Mouse (Mus musculus): Measurements from ENCODE around the gene Adamts17. TPM values are rescaled to one million over a fixed set of nuclear protein-coding genes. Genes with fewer than 3 reads are reported as not detected.
A peak's percentile ranks its signal among the peaks of the same experiment; 100 is the strongest.

Adamts17 gene
- polyA plus RNA-seq, 1 experiment from 2014 or later = 11.6 TPM

- Histone ChIP-seq H3K4me1 (ENCODE audit: insufficient read depth) (peaks cover 24% of the 10 kb centered on the region; the same call in 1 of the 2 replicates), H3K9ac (no peak overlapping the region), H3K36me3 (ENCODE audit: insufficient read depth) (no peaks in the 10 kb centered on the region), H3K4me2 (no peak overlapping the region), H3K4me3 (ENCODE audit: low read depth, low read length) (no peak overlapping the region), H3K27ac (ENCODE audit: low read depth) (peak overlapping the region; percentile 89), H3K27me3 (ENCODE audit: insufficient read depth, low read length) (no peaks in the 10 kb centered on the region), H3K9me3 (ENCODE audit: low read depth, low read length) (no peaks in the 10 kb centered on the region)
- peak; percentile 80 for DNase-seq
- no peak for TF ChIP-seq CTCF (IDR thresholded peaks at IDR 0.05; ENCODE audit: low read depth)
- ATAC-seq (ENCODE audit: insufficient read depth) = peak; percentile 81
- WGBS = 44% methylated on average over 2 of the region's 2 CpGs
These were observed 116.4 kb downstream of the Adamts17 start for GRCm38 (mm10) chr7:66955978-66956377.

GRCm38 (mm10) chr7:66957764-66958163 lies 118.2 kb downstream of the Adamts17 start:
- Histone ChIP-seq H3K27me3 (ENCODE audit: insufficient read depth, low read length) (no peaks in the 10 kb centered on the region), H3K9me3 (ENCODE audit: low read depth, low read length) (no peaks in the 10 kb centered on the region), H3K4me2 (no peak overlapping the region), H3K36me3 (ENCODE audit: insufficient read depth) (no peaks in the 10 kb centered on the region), H3K4me3 (ENCODE audit: low read depth, low read length) (no peak overlapping the region), H3K27ac (ENCODE audit: low read depth) (no peak overlapping the region), H3K9ac (no peak overlapping the region), H3K4me1 (ENCODE audit: insufficient read depth) (peaks cover 24% of the 10 kb centered on the region; the same call in 1 of the 2 replicates)
- DNase-seq (no peak), ATAC-seq (ENCODE audit: insufficient read depth) (no peak)
- no peak for TF ChIP-seq CTCF (IDR thresholded peaks at IDR 0.05; ENCODE audit: low read depth)
- WGBS = 84% methylated on average over 7 of the region's 7 CpGs

- peaks cover 18% of the 10 kb centered on the region; the same call in 1 of the 2 replicates for H3K4me1 ChIP-seq (ENCODE audit: insufficient read depth)
- no peaks in the 10 kb centered on the region for H3K36me3 ChIP-seq (ENCODE audit: insufficient read depth)
- no peak overlapping the region for H3K4me3 ChIP-seq (ENCODE audit: low read depth, low read length)
- no peak overlapping the region; the same call in 1 of the 2 replicates for H3K9ac ChIP-seq
- WGBS = 53% methylated on average over 8 of the region's 8 CpGs
- H3K4me2 ChIP-seq = no peak overlapping the region
- H3K27ac ChIP-seq (ENCODE audit: low read depth) = no peak overlapping the region
- TF ChIP-seq CTCF (IDR thresholded peaks at IDR 0.05; ENCODE audit: low read depth) = no peak
- ATAC-seq (ENCODE audit: insufficient read depth) (no peak), DNase-seq (no peak)
- no peaks in the 10 kb centered on the region for H3K27me3 ChIP-seq (ENCODE audit: insufficient read depth, low read length)
- no peaks in the 10 kb centered on the region for H3K9me3 ChIP-seq (ENCODE audit: low read depth, low read length)
These were observed 120.9 kb downstream of the Adamts17 start for GRCm38 (mm10) chr7:66960246-66961033.

GRCm38 (mm10) chr7:66962736-66963135 lies 123.2 kb downstream of the Adamts17 start:
- WGBS = 81% methylated on average over 10 of the region's 10 CpGs
- H3K4me2 ChIP-seq = no peak overlapping the region
- H3K4me3 ChIP-seq (ENCODE audit: low read depth, low read length) = no peak overlapping the region
- H3K36me3 ChIP-seq (ENCODE audit: insufficient read depth) = no peaks in the 10 kb centered on the region
- no peak overlapping the region for H3K9ac ChIP-seq
- H3K27ac ChIP-seq (ENCODE audit: low read depth) = no peak overlapping the region
- DNase-seq (no peak), ATAC-seq (ENCODE audit: insufficient read depth) (no peak)
- H3K27me3 ChIP-seq (ENCODE audit: insufficient read depth, low read length) = no peaks in the 10 kb centered on the region
- no peaks in the 10 kb centered on the region for H3K9me3 ChIP-seq (ENCODE audit: low read depth, low read length)
- no peak for TF ChIP-seq CTCF (IDR thresholded peaks at IDR 0.05; ENCODE audit: low read depth)
- H3K4me1 ChIP-seq (ENCODE audit: insufficient read depth) = peaks cover 21% of the 10 kb centered on the region

- Histone ChIP-seq H3K9me3 (ENCODE audit: low read depth, low read length) (no peaks in the 10 kb centered on the region), H3K4me3 (ENCODE audit: low read depth, low read length) (no peak overlapping the region), H3K36me3 (ENCODE audit: insufficient read depth) (no peaks in the 10 kb centered on the region), H3K27me3 (ENCODE audit: insufficient read depth, low read length) (no peaks in the 10 kb centered on the region), H3K4me1 (ENCODE audit: insufficient read depth) (peaks cover 22% of the 10 kb centered on the region), H3K9ac (no peak overlapping the region), H3K27ac (ENCODE audit: low read depth) (no peak overlapping the region), H3K4me2 (no peak overlapping the region)
- no peak for TF ChIP-seq CTCF (IDR thresholded peaks at IDR 0.05; ENCODE audit: low read depth)
- WGBS = 36% methylated on average over 8 of the region's 8 CpGs
- DNase-seq = peak; percentile 70
- ATAC-seq (ENCODE audit: insufficient read depth) = peak; percentile 45; the same call in 1 of the 2 replicates
These were observed 124.0 kb downstream of the Adamts17 start for GRCm38 (mm10) chr7:66963541-66963940.

GRCm38 (mm10) chr7:66966541-66967205 lies 127.1 kb downstream of the Adamts17 start:
- no peaks in the 10 kb centered on the region for H3K9me3 ChIP-seq (ENCODE audit: low read depth, low read length)
- peaks cover 24% of the 10 kb centered on the region for H3K4me1 ChIP-seq (ENCODE audit: insufficient read depth)
- peak; percentile 76 for DNase-seq
- no peaks in the 10 kb centered on the region for H3K36me3 ChIP-seq (ENCODE audit: insufficient read depth)
- 43% methylated on average over 6 of the region's 6 CpGs for WGBS
- no peak overlapping the region for H3K4me3 ChIP-seq (ENCODE audit: low read depth, low read length)
- no peaks in the 10 kb centered on the region for H3K27me3 ChIP-seq (ENCODE audit: insufficient read depth, low read length)
- peak overlapping the region; percentile 51 for H3K27ac ChIP-seq (ENCODE audit: low read depth)
- H3K4me2 ChIP-seq = no peak overlapping the region
- ATAC-seq (ENCODE audit: insufficient read depth) = peak; percentile 79
- H3K9ac ChIP-seq = no peak overlapping the region
- no peak for TF ChIP-seq CTCF (IDR thresholded peaks at IDR 0.05; ENCODE audit: low read depth)
